Comparison of ENCODE assay signal across 14 mouse cellular contexts in the genomic region with DNA sequence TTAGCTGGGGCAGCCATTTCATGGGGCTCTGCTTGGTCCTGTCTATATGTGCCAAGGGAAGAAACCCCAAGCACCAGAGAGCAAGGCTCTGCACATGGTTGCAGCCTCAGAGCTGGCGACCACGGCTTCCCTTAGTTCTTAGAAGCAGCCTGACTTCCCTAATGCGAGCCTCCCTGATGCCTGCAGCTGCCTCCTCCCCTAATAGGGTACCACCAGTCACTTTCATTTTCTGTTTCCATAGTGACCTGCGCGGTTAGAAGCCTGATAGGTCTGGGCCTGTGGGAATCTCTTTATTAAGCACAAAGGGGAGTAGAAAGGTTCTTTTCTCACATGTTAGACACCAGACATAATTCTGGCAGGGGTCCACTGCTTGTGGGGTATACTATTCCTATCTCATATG. TPM values are rescaled to one million over a fixed set of nuclear protein-coding genes. Genes with fewer than 3 reads are reported as not detected.
DNase-seq lines count a peak whose midpoint lies in the region; ATAC-seq and TF ChIP-seq lines count a peak whose summit lies in the region.
"Had no signal": no experiment of that assay in that cellular context is flagged by ENCODE, and none has a peak within 500 bp of the region (broad histone marks: within the 10 kb centered on the region; RNA-seq: fewer than 3 reads in every experiment).

No protein-coding gene starts in this region.

- peaks cover 35% of the 10 kb centered on the region for H3K4me1 ChIP-seq in hindbrain, embryonic 10.5 days (replicated peaks)
- H3K4me1 ChIP-seq in midbrain, embryonic 13.5 days (replicated peaks): peaks cover 37% of the 10 kb centered on the region
- H3K4me1 ChIP-seq in heart, adult 2 months (ENCODE audit: control insufficient read depth, insufficient read depth, low read length): no peaks in the 10 kb centered on the region

- no peaks in the 10 kb centered on the region for H3K36me3 ChIP-seq in hindbrain, embryonic 10.5 days
- no peaks in the 10 kb centered on the region for H3K36me3 ChIP-seq in midbrain, embryonic 13.5 days
- H3K36me3 ChIP-seq in heart, adult 2 months (ENCODE audit: control insufficient read depth, insufficient read depth, low read length): no peaks in the 10 kb centered on the region

- 43% methylated on average over 5 of the region's 5 CpGs for WGBS in hindbrain, embryonic 10.5 days
- WGBS in midbrain, embryonic 13.5 days: 3% methylated on average over 5 of the region's 5 CpGs
- WGBS in heart, adult 2 months: 57% methylated on average over 5 of the region's 5 CpGs

- intact Hi-C loops in heart, adult 2 months (cut with DNase I): no loop called here

- peak; percentile 90 for ATAC-seq in midbrain, embryonic 13.5 days

- no peak for TF ChIP-seq POLR2A in brain, embryonic 14.5 days (IDR thresholded peaks at IDR 0.05; ENCODE audit: borderline replicate concordance, extremely low read depth, insufficient read depth, insufficient read length, poor library complexity, severe bottlenecking)
- TF ChIP-seq POLR2A in heart, adult 2 months (IDR thresholded peaks at IDR 0.05; ENCODE audit: insufficient read depth, low read depth, low read length): no peak

- no peak overlapping the region for H3K4me3 ChIP-seq in hindbrain, embryonic 10.5 days
- H3K4me3 ChIP-seq in midbrain, embryonic 13.5 days (replicated peaks): no peak overlapping the region
- H3K4me3 ChIP-seq in heart, adult 2 months: no peak overlapping the region

- peak; percentile 67 for DNase-seq in A20 (ENCODE audit: low read depth, low spot score)
- peak; percentile 95 for DNase-seq in brain, embryonic 14.5 days (ENCODE audit: low read depth)
- no peak for DNase-seq in hindbrain, embryonic 10.5 days (ENCODE audit: low spot score)
- no peak for DNase-seq in urinary bladder, adult 18-20 months (ENCODE audit: low spot score in 2 of 2)
- DNase-seq in kidney, adult 9 months: no peak
- DNase-seq in lung, postnatal 10 days: no peak
- no peak for DNase-seq in heart, adult 2 months
- DNase-seq: adrenal gland, postnatal 14 days; cerebellum, adult 9-10 months; right cerebral cortex, postnatal 4 days; thymus, adult 18-20 months had no signal

- TF ChIP-seq CTCF in brain, embryonic 14.5 days (IDR thresholded peaks at IDR 0.05; ENCODE audit: borderline replicate concordance, extremely low read depth, insufficient read depth, insufficient read length): no peak
- no peak for TF ChIP-seq CTCF in heart, adult 2 months (IDR thresholded peaks at IDR 0.05)

- H3K9ac ChIP-seq in midbrain, embryonic 13.5 days (replicated peaks): no peak overlapping the region
- H3K9ac ChIP-seq in heart, adult 2 months (ENCODE audit: low read depth, low read length): no peak overlapping the region

- no peaks in the 10 kb centered on the region for H3K79me2 ChIP-seq in heart, adult 2 months (replicated peaks; ENCODE audit: control insufficient read depth, insufficient read depth, low read length)

- H3K27ac ChIP-seq in hindbrain, embryonic 10.5 days: peak overlapping the region; percentile 59
- H3K27ac ChIP-seq in midbrain, embryonic 13.5 days: peak overlapping the region; percentile 90
- no peak overlapping the region for H3K27ac ChIP-seq in heart, adult 2 months

- TF ChIP-seq EP300 in heart, adult 2 months (IDR thresholded peaks at IDR 0.05; ENCODE audit: insufficient read depth, low read depth, low read length): no peak

- peak overlapping the region; percentile 27 for H3K4me2 ChIP-seq in midbrain, embryonic 13.5 days (replicated peaks)

- H3K27me3 ChIP-seq in hindbrain, embryonic 10.5 days (ENCODE audit: insufficient read depth, poor library complexity, severe bottlenecking): 0 out of 2 replicates have a peak, but pooled peaks cover 2% of the 10 kb centered on the region
- H3K27me3 ChIP-seq in midbrain, embryonic 13.5 days: no peaks in the 10 kb centered on the region
- H3K27me3 ChIP-seq in heart, adult 2 months (ENCODE audit: control insufficient read depth, insufficient read depth, low read length): no peaks in the 10 kb centered on the region

- H3K9me3 ChIP-seq in hindbrain, embryonic 10.5 days: no peaks in the 10 kb centered on the region
- no peaks in the 10 kb centered on the region for H3K9me3 ChIP-seq in midbrain, embryonic 13.5 days

RNA-seq across cellular contexts. Expression of a gene that starts 20.7 kb away (rescaled TPM):
- 1.4 and 1.8 TPM in 2 replicates for polyA plus RNA-seq in brain, embryonic 14.5 days (2012; rRNA removed)
- 0.21 TPM in 1 of 2 replicates, not detected in the other for polyA plus RNA-seq in hindbrain, embryonic 10.5 days (2016; fragmentation: Nextera tagmentation; extraction: Ambion mirVana)
- polyA plus RNA-seq in midbrain, embryonic 13.5 days (2015; fragmentation: Nextera tagmentation; extraction: Ambion mirVana): 0.74 and 1.2 TPM in 2 replicates
- not detected for total RNA-seq in heart, adult 2 months (2021)
- polyA plus RNA-seq in heart, adult 2 months (2012; rRNA removed): not detected in 2 replicates
- total RNA-seq: adrenal gland, postnatal 14 days; liver, adult 2 months had no signal
- polyA plus RNA-seq: heart, postnatal 0 days; liver, adult 2 months had no signal

Comparison
In these comparisons a context has a peak if more than half of its experiments do, and no peak if none do; other contexts are left out.
1. DNase-seq: peak in A20 (single experiment) and brain, embryonic 14.5 days (single experiment); none in hindbrain, embryonic 10.5 days (single experiment), urinary bladder, adult 18-20 months (0 of 2), kidney, adult 9 months (single experiment), lung, postnatal 10 days (single experiment) and heart, adult 2 months (0 of 2).